Mouse (Mus musculus): ENCODE results near the gene Styk1. TPM values are rescaled to one million over a fixed set of nuclear protein-coding genes. Genes with fewer than 3 reads are reported as not detected.
"Not testable (repeated sequence)": the region's sequence is repeated elsewhere in the genome, so short reads cannot be mapped to it uniquely, and the experiment has no call there.

Gene Styk1
- polyA plus RNA-seq, 1 experiment from 2014 or later: 0.14 TPM

DNA sequence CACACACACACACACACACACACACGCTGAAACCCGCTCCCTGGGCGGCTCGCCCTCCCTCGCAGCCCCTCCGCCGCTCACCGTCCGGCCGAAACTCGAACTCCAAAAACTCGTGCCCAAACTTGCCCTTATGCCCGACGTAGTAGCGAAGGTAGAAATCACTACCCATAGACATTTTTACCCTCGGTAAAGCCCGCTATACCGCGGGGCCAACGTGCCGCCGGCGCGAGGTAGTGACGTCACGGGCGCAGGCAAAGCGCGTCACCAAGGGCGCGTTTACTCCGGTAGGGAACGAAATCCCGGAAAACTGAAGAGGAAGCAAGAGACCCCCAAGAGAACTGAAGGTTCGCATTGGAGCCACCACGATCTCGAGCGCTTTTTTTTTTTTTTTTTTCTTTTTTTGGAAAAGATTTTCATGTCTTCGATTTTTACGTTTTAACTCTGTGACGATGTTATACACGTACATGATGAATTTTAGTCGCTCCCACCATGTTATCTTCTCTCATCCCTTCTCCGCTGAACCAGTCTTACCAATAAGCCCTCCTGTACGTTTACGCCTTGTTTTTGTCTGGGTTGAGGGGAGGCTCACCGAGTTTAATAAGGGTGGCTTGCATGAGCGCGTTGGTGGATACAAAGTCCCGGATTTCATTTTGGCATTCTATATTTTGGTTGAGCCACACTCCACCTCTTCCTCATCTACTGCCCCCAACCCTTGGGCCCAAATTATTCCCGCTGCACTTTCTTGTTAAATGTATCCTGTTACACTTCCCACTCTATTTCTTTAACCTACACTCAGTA is 60.2 kb downstream of the Styk1 start, which contains the start of gene Magohb:
Gene Magohb (minus strand): TSS at position 254 of the 798 bp plus-strand sequence.
- DNase-seq (ENCODE audit: low spot score): peak; percentile 82

DNA sequence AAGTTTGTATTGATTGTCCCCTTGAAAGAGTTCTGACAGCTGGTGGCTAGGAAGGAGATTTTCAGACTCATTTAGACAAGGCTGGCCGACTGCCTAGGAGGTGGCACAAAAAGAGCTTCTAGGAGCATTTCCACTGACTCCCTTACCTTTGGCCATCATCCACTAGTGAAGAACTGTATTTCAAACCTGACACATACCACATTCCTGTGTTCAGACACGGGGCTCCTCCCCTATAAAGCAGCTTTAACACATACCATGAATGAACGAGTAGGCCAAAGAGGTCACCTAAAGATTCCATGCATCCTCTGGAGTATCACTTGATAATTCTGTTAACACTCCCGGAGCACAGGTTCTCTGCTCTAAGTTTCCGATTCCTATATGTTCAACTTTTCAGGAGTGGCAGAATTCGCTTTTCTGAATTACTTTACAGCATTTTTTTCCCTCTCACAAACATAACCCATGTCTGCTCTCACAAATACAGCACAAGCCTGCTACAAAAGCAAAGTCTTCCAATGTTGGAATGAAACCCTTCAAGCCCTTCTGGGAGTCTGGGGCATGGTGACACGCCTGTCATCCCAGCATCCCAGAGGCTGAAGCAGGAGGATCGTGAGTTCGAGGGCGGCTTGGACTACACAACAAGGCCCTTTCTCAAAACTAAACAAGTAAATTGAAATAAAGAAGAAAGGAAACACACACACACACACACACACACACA is 61.0 kb downstream of the Styk1 start:
- peak; percentile 3 for DNase-seq (ENCODE audit: low spot score)

DNA sequence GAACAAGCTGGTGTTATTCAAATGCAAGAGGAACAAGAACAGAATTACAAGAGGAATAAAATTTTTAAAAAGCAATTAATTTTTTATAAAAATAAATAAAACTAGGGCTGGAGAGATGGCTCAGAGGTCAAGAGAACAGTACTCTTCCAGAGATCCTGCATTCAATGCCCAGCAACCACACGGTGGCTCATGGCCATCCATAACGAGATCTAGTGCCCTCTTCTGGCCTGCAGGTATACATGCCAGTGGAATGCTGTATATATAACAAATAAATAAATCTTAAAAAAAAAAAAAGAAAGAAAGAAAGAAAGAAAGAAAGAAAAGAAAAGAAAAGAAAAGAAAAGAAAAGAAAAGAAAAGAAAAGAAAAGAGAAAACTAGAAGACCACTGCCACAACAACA is 63.0 kb downstream of the Styk1 start:
- peak; percentile 28 for DNase-seq (ENCODE audit: low spot score)

DNA sequence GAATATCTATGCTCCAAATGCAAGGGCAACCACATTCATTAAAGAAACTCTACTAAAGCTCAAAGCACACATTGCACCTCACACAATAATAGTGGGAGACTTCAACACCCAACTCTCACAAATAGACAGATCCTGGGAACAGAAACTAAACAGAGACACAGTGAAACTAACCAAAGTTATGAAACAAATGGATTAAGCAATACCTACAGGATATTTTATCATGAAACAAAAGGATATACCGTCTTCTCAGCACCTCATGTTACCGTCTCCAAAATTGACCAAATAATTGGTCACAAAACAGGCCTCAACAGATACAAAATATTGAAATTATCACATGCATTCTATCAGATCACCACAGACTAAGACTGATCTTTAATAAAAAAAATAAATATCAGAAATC is 75.2 kb downstream of the Styk1 start:
- DNase-seq (ENCODE audit: low spot score): not testable (repeated sequence)

DNA sequence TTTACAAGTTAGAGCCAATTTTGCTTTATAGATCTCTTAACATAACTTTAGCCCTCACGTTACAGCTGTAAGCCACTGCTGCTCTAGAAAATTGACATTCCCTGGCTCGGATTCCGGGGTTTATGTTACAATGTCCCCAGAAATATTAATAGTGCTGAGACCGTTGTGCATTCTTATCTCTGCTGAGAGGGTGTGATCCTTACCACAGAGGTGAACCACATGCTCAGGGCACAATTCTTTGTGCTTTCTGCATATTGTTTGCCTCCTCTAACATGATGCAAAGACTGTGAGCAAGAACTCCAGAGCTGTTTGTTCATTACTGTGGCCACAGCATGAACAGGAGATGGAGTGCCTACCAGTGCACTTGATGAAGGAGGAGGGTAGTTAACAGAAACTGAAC is 76.7 kb downstream of the Styk1 start:
- DNase-seq (ENCODE audit: low spot score): no peak

DNA sequence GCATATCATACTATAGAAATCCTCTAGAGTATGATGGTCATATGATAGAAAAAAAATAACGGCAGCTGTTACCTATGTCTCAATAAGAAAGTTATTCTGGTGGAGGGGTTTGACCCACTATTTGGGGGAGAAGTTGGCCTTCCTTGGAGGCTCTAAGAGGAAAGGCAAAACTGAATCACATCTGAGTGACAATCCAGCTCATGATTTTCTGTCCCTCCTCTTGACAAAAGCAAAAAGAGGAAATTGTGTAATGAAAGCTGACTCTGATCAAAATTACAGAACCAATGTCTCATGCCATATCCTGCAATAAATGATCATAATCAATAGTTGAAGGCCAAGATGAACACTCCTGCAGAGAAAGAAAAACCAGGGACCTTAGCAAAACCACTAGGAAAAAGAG is 81.1 kb downstream of the Styk1 start:
- DNase-seq (ENCODE audit: low spot score): no peak

DNA sequence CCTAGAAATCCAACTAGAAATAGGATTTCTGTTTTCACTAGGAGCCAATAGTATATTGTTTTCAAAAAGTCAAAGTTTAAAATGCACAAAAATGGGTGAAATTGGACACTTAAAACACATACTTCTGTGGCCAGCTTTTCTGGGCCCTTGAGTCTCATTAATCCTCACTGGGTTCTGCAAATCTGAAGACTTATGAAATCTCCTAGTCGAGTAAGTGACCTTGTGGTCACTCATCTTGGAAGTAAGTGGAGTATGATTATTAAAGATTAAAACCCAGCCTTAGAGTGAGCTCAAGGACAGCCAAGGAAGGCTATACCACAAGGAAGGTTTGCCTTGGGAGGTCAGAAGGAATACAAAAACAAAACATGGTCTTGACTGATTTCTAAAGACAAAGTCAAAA is 83.1 kb downstream of the Styk1 start:
- DNase-seq (ENCODE audit: low spot score): no peak

DNA sequence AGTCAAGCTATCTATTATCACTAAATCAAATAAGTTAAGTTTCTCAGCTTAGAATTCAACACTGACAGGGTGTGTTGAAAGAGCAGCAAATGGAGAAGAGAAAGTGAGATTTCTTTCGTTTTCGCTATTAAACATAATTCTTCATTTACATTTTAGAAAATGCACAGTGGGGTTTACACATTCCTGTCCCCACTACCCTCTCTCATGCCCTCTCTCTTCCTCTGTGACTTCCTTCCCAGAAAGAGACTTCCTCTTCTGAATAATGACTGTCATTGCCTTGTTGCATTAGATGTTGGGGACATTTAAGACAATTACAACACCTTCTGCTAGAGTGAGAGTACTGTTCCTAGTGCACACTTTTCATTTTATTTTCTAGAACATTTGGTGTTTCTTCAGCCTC is 83.8 kb downstream of the Styk1 start:
- DNase-seq (ENCODE audit: low spot score): no peak

DNA sequence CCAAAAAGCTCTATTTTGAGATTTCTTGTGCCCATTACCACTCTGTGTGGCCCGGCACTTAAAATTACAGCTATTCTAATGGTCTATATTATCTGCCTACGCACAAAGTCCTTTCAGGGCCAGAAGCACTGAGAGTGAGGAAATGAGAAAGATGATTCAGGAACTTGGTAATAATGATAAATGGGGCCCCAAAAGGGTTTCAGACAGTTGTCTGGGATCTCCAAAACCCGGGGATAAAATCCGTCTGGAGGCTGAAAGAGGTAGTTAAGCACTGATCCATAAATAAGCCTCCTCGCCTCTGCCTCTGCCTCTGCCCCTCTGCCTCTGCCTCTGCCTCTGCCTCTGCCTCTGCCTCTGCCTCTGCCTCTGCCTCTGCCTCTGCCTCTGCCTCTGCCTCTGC is 89.2 kb downstream of the Styk1 start:
- no peak for DNase-seq (ENCODE audit: low spot score)

DNA sequence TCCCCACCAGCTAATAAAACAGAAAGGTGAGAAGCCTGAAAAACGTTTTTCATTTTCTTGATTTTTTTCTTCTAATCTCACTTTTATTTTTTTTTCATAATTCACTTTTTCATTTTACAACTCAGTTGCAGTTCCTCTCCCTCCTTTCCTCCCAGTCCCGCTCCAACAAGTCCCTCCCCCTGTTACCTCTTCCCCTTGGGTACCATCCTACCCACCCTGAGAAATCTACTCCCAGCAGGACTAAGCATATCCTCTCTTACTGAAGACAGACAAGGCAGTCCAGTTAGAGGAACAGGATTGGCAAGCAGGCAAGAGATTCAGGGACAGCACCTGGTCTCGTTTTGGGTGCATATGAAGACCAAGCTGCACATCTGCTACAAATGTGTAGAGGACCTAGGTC is 90.6 kb downstream of the Styk1 start:
- no peak for DNase-seq (ENCODE audit: low spot score)

DNA sequence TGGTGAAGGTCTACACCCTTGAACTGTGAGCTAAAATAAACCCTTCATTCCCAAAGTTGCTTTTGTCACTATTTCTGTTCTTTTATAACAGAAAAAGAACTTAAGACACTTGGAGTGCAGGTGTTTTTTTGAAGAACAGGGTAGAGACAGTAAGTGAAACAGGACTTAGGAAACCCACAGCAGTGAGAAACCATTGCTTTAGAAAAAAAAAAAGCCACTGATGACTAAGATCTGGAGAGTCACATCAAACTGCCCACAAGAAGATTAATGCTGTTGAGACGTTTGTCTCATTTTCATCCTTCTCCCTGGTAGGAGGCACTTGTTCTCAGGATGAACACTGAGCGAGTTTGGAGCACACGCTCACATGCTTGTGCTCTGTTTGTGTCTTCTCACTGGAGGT is 91.4 kb downstream of the Styk1 start:
- DNase-seq (ENCODE audit: low spot score): no peak

Other genes starting within 250 kb of the Styk1 start
- gene Klra2, start 106.2 kb downstream of the Styk1 start, polyA plus RNA-seq (2015; fragmentation: Nextera tagmentation; extraction: Ambion mirVana): 0.08 TPM in 1 of 2 replicates, not detected in the other
- 66.5 and 68.5 TPM in 2 replicates for gene Magohb, start 60.4 kb downstream of the Styk1 start, polyA plus RNA-seq (2015; fragmentation: Nextera tagmentation; extraction: Ambion mirVana)
- 39.0 and 47.6 TPM in 2 replicates for gene Ybx3, start 34.9 kb upstream of the Styk1 start, polyA plus RNA-seq (2015; fragmentation: Nextera tagmentation; extraction: Ambion mirVana)
- not detected in 2 replicates for gene 5430401F13Rik, start 132.8 kb upstream of the Styk1 start, polyA plus RNA-seq (2015; fragmentation: Nextera tagmentation; extraction: Ambion mirVana)
- 0.37 and 0.48 TPM in 2 replicates for gene Gm6619, start 132.8 kb upstream of the Styk1 start, polyA plus RNA-seq (2015; fragmentation: Nextera tagmentation; extraction: Ambion mirVana)